Mouse (Mus musculus): ENCODE measurements around the gene Bbx. TPM values are rescaled to one million over a fixed set of nuclear protein-coding genes. Genes with fewer than 3 reads are reported as not detected.

Gene Bbx
- polyA plus RNA-seq (2015; fragmentation: Illumina TruSeq; extraction: RNeasy Lipid Tissue Mini Kit (QIAGEN cat#74804); ENCODE audit: insufficient read depth, low replicate concordance) = 22.5 TPM

DNA sequence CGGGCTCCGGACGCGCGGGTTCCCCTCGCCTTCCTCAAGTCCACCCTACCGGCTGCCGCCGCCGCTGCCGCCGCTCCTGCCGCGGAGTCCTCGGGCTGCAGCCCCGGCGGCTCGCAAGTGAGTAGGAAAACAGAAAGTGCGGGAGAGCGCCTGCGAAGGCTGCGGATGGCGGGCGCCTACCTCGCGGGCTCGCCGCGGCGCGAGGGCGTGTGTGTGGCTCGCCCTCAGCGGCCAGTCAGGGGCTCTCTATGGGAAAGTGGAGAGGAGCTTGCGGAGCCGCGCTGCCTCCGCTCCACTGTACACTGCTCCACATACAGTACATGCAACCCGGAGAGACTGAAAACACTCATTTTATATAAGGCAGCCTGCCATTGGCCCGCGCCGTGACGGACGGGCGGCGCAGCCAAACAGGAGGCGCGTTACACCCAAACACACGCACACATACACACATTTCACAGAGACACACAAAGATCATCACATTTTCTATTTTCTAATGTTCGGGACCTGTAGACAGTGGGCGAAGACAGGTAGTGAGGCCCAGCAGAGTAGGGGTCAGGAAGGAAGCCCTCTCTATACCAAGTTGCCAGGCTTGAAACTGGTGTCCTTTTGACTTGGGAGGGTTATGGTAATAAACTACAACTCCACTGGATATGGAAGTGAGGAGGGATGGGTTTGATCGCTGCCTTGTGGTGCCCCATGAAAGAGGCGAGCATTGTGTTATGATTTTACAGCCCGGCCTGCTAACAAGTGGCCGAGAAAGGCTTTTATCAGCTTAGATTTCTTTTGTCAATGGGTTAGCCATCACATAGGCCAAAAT, at the start of gene Bbx:
Gene Bbx (minus strand): TSS at position 329 of the 817 bp plus-strand sequence.

Other genes starting within 250 kb of the Bbx start
- not detected for gene Ccdc54, start 158.8 kb upstream of the Bbx start, polyA plus RNA-seq (2015; fragmentation: Illumina TruSeq; extraction: RNeasy Lipid Tissue Mini Kit (QIAGEN cat#74804); ENCODE audit: insufficient read depth, low replicate concordance)